Comparison of ENCODE assay signal across 12 mouse cellular contexts in genomic region chr4:125116929-125117328, GRCm38 (mm10). TPM values are rescaled to one million over a fixed set of nuclear protein-coding genes. Genes with fewer than 3 reads are reported as not detected.
DNase-seq lines count a peak whose midpoint lies in the region; ATAC-seq and TF ChIP-seq lines count a peak whose summit lies in the region.
"Had no signal": no experiment of that assay in that cellular context is flagged by ENCODE, and none has a peak within 500 bp of the region (broad histone marks: within the 10 kb centered on the region; RNA-seq: fewer than 3 reads in every experiment).

No protein-coding gene starts in this region.

- H3K4me1 ChIP-seq in cerebellum, adult 2 months (ENCODE audit: control insufficient read depth, insufficient read depth, low read length), result peaks cover 26% of the 10 kb centered on the region
- H3K4me1 ChIP-seq in kidney, embryonic 14.5 days (ENCODE audit: control insufficient read depth, insufficient read depth, low read length), result peaks cover 12% of the 10 kb centered on the region
- peaks cover 93% of the 10 kb centered on the region for H3K4me1 ChIP-seq in megakaryocyte, embryonic 14.5 days
- peaks cover 36% of the 10 kb centered on the region for H3K4me1 ChIP-seq in small intestine, adult 2 months (ENCODE audit: control insufficient read depth, insufficient read depth, insufficient read length, low read length)

- H3K9ac ChIP-seq in kidney, embryonic 14.5 days (ENCODE audit: low read depth, low read length), result no peak overlapping the region
- H3K9ac ChIP-seq: neural tube, embryonic 13.5 days had no signal

- H3K4me3 ChIP-seq in cerebellum, adult 2 months (replicated peaks; ENCODE audit: insufficient read depth, low read depth, low read length), result no peak overlapping the region
- H3K4me3 ChIP-seq in kidney, embryonic 14.5 days (ENCODE audit: low read length), result no peak overlapping the region
- peak overlapping the region; percentile 13 for H3K4me3 ChIP-seq in megakaryocyte, embryonic 14.5 days (replicated peaks)
- H3K4me3 ChIP-seq in small intestine, adult 2 months (ENCODE audit: low read depth, low read length), result no peak overlapping the region
- H3K4me3 ChIP-seq: neural tube, embryonic 13.5 days had no signal

- no peak for ATAC-seq in kidney, embryonic 14.5 days (ENCODE audit: low FRiP score, low TSS enrichment)
- no peak for ATAC-seq in megakaryocyte, adult 5-6 weeks (ENCODE audit: poor library complexity, severe bottlenecking)

- H3K9me3 ChIP-seq in kidney, embryonic 14.5 days (ENCODE audit: control insufficient read depth, low read length), result no peaks in the 10 kb centered on the region
- H3K9me3 ChIP-seq in megakaryocyte, embryonic 14.5 days, result no peaks in the 10 kb centered on the region
- H3K9me3 ChIP-seq: neural tube, embryonic 13.5 days had no signal

- DNase-seq in cerebellum, adult 2 months, result no peak
- DNase-seq in cerebellum, adult 8-10 months, result no peak
- DNase-seq in kidney, adult 18-20 months, result peak; percentile 16
- DNase-seq in layer of hippocampus, postnatal 25 days (ENCODE audit: extremely low spot score in 1 of 2, low spot score in 1 of 2), result no peak
- DNase-seq: lung, postnatal 10 days; midbrain, embryonic 14.5 days had no signal

- H3K4me2 ChIP-seq in kidney, embryonic 14.5 days (replicated peaks; ENCODE audit: low read depth, low read length), result no peak overlapping the region
- H3K4me2 ChIP-seq: neural tube, embryonic 13.5 days had no signal

- 44% methylated on average over 13 of the region's 13 CpGs for WGBS in cerebellum, adult 2 months
- WGBS in kidney, embryonic 14.5 days, result 76% methylated on average over 13 of the region's 13 CpGs
- 16% methylated on average over 13 of the region's 13 CpGs for WGBS in small intestine, adult 2 months

- no peaks in the 10 kb centered on the region for H3K27me3 ChIP-seq in cerebellum, adult 2 months (ENCODE audit: control insufficient read depth, insufficient read depth, low read length)
- H3K27me3 ChIP-seq in kidney, embryonic 14.5 days (ENCODE audit: control insufficient read depth, insufficient read depth, low read length), result no peaks in the 10 kb centered on the region
- no peaks in the 10 kb centered on the region for H3K27me3 ChIP-seq in megakaryocyte, embryonic 14.5 days (replicated peaks)
- H3K27me3 ChIP-seq in small intestine, adult 2 months (ENCODE audit: control insufficient read depth, insufficient read depth, low read length), result no peaks in the 10 kb centered on the region
- H3K27me3 ChIP-seq: neural tube, embryonic 13.5 days had no signal

- no peak for TF ChIP-seq POLR2A in cerebellum, adult 2 months (IDR thresholded peaks at IDR 0.05; ENCODE audit: borderline replicate concordance, insufficient read depth, low read length)
- no peak for TF ChIP-seq POLR2A in small intestine, adult 2 months (IDR thresholded peaks at IDR 0.05; ENCODE audit: low read depth, low read length)

- TF ChIP-seq CTCF in cerebellum, adult 2 months (IDR thresholded peaks at IDR 0.05; ENCODE audit: borderline replicate concordance, insufficient read depth, low read depth, low read length), result no peak
- no peak for TF ChIP-seq CTCF in small intestine, adult 2 months (IDR thresholded peaks at IDR 0.05; ENCODE audit: extremely low read depth, insufficient read length, insufficient replicate concordance, low read depth, low read length)

- H3K27ac ChIP-seq in cerebellum, adult 2 months (ENCODE audit: insufficient read depth, low read length), result peak overlapping the region; percentile 5; the same call in 1 of the 2 replicates
- no peak overlapping the region for H3K27ac ChIP-seq in kidney, embryonic 14.5 days (ENCODE audit: low read depth, low read length)
- peak overlapping the region; percentile 90 for H3K27ac ChIP-seq in small intestine, adult 2 months (ENCODE audit: insufficient read depth, low read depth, low read length)
- H3K27ac ChIP-seq: neural tube, embryonic 13.5 days had no signal

- no peaks in the 10 kb centered on the region for H3K36me3 ChIP-seq in kidney, embryonic 14.5 days (ENCODE audit: control insufficient read depth, insufficient read depth, low read length)
- peaks cover 53% of the 10 kb centered on the region for H3K36me3 ChIP-seq in megakaryocyte, embryonic 14.5 days (replicated peaks; ENCODE audit: low read length)
- H3K36me3 ChIP-seq in small intestine, adult 2 months (ENCODE audit: control insufficient read depth, insufficient read depth, low read length), result peaks cover 35% of the 10 kb centered on the region

RNA-seq across cellular contexts. Expression of gene Zc3h12a, which starts 10.7 kb away (rescaled TPM):
- 1.2 and 1.3 TPM in 2 replicates for polyA plus RNA-seq in cerebellum, adult 2 months (2012; rRNA removed)
- 0.60 and 0.61 TPM in 2 replicates for polyA plus RNA-seq in kidney, embryonic 14.5 days (2014; fragmentation: Nextera tagmentation; extraction: Ambion mirVana)
- polyA plus RNA-seq in megakaryocyte, embryonic 14.5 days (2012; ENCODE audit: insufficient read depth, low replicate concordance), result 19.3 and 20.5 TPM in 2 replicates
- 10.4 and 11.1 TPM in 2 replicates for total RNA-seq in megakaryocyte, adult 5-6 weeks (2015)
- total RNA-seq in megakaryocyte, adult 5-6 weeks (2017), result 3.9 and 5.9 TPM in 2 replicates
- 27.1 and 36.7 TPM in 2 replicates for polyA plus RNA-seq in small intestine, adult 2 months (2012; rRNA removed)
- total RNA-seq in layer of hippocampus, postnatal 25 days (2021), result under 1 TPM; 0.71 to 0.99 TPM

RNA-seq across cellular contexts. Expression of gene Meaf6, which starts 32.0 kb away (rescaled TPM):
- 87.7 and 94.2 TPM in 2 replicates for polyA plus RNA-seq in cerebellum, adult 2 months (2012; rRNA removed)
- polyA plus RNA-seq in kidney, embryonic 14.5 days (2014; fragmentation: Nextera tagmentation; extraction: Ambion mirVana), result 64.3 and 72.1 TPM in 2 replicates
- 41.3 and 52.8 TPM in 2 replicates for polyA plus RNA-seq in megakaryocyte, embryonic 14.5 days (2012; ENCODE audit: insufficient read depth, low replicate concordance)
- total RNA-seq in megakaryocyte, adult 5-6 weeks (2015), result 40.2 and 45.5 TPM in 2 replicates
- 45.6 and 49.1 TPM in 2 replicates for total RNA-seq in megakaryocyte, adult 5-6 weeks (2017)
- 3.5 and 9.1 TPM in 2 replicates for polyA plus RNA-seq in small intestine, adult 2 months (2012; rRNA removed)
- total RNA-seq in layer of hippocampus, postnatal 25 days (2021), result 100 to 1,000 TPM; 116 to 120 TPM

RNA-seq across cellular contexts. Expression of gene Snip1, which starts 50.5 kb away (rescaled TPM):
- polyA plus RNA-seq in cerebellum, adult 2 months (2012; rRNA removed), result 13.5 and 14.5 TPM in 2 replicates
- 30.6 and 36.9 TPM in 2 replicates for polyA plus RNA-seq in kidney, embryonic 14.5 days (2014; fragmentation: Nextera tagmentation; extraction: Ambion mirVana)
- 4.0 and 10.9 TPM in 2 replicates for polyA plus RNA-seq in megakaryocyte, embryonic 14.5 days (2012; ENCODE audit: insufficient read depth, low replicate concordance)
- 24.1 and 27.0 TPM in 2 replicates for total RNA-seq in megakaryocyte, adult 5-6 weeks (2015)
- total RNA-seq in megakaryocyte, adult 5-6 weeks (2017), result 23.2 and 27.0 TPM in 2 replicates
- polyA plus RNA-seq in small intestine, adult 2 months (2012; rRNA removed), result 4.2 and 6.2 TPM in 2 replicates
- 10 to 100 TPM; 13.8 to 16.3 TPM for total RNA-seq in layer of hippocampus, postnatal 25 days (2021)

RNA-seq across cellular contexts. Expression of gene Dnali1, which starts 51.4 kb away (rescaled TPM):
- 1.1 and 1.8 TPM in 2 replicates for polyA plus RNA-seq in cerebellum, adult 2 months (2012; rRNA removed)
- 0.11 TPM in 1 of 2 replicates, not detected in the other for polyA plus RNA-seq in kidney, embryonic 14.5 days (2014; fragmentation: Nextera tagmentation; extraction: Ambion mirVana)
- not detected in 2 replicates for polyA plus RNA-seq in megakaryocyte, embryonic 14.5 days (2012; ENCODE audit: insufficient read depth, low replicate concordance)
- not detected in 2 replicates for total RNA-seq in megakaryocyte, adult 5-6 weeks (2015)
- not detected in 2 replicates for total RNA-seq in megakaryocyte, adult 5-6 weeks (2017)
- not detected in 2 replicates for polyA plus RNA-seq in small intestine, adult 2 months (2012; rRNA removed)
- under 1 TPM; 0.37 to 0.73 TPM for total RNA-seq in layer of hippocampus, postnatal 25 days (2021)
- total RNA-seq: heart, postnatal 10 days had no signal
